Mouse (Mus musculus) hindbrain, embryonic 16.5 days (tissue): ENCODE data around the gene Gchfr. TPM values are rescaled to one million over a fixed set of nuclear protein-coding genes. Genes with fewer than 3 reads are reported as not detected.

Experiments
- ATAC-seq: fragments of 200-750 bp; cut with Nextera tagmentation; 2 replicates; pipeline ENCODE4 v1.8.0; 2017; ENCODE audit warnings: moderate TSS enrichment, moderate library complexity
- H3K27ac ChIP-seq: fragments of 300-500 bp; sonication (generic); 2 replicates; pipeline ENCODE4 v1.5.1; 2014; ENCODE audit warnings: low read depth, mild to moderate bottlenecking, control low read depth, low read length, moderate library complexity
- H3K27me3 ChIP-seq: fragments of 300-500 bp; sonication (generic); replicated peaks from 2 replicates; pipeline ENCODE4 v1.6.1; 2014; ENCODE audit warnings: low read length; ENCODE audit not compliant: control insufficient read depth, insufficient read depth
- H3K36me3 ChIP-seq: fragments of 300-500 bp; sonication (generic); 2 replicates; pipeline ENCODE4 v1.6.1; 2014; ENCODE audit warnings: mild to moderate bottlenecking, low read length, moderate library complexity, mixed read lengths; ENCODE audit not compliant: control insufficient read depth, insufficient read depth
- H3K4me1 ChIP-seq: fragments of 300-500 bp; sonication (generic); 2 replicates; pipeline ENCODE4 v1.6.1; 2014; ENCODE audit warnings: low read depth, low read length; ENCODE audit not compliant: control insufficient read depth, insufficient read depth
- H3K4me2 ChIP-seq: fragments of 300-500 bp; sonication (generic); 2 replicates; pipeline ENCODE4 v1.6.1; 2014; ENCODE audit warnings: mild to moderate bottlenecking, low read length, control low read depth, moderate library complexity
- H3K4me3 ChIP-seq: fragments of 300-500 bp; sonication (generic); 2 replicates; pipeline ENCODE4 v1.5.1; 2014; ENCODE audit warnings: mild to moderate bottlenecking, low read length, control low read depth, moderate library complexity
- H3K9ac ChIP-seq: fragments of 300-500 bp; sonication (generic); 2 replicates; pipeline ENCODE4 v1.6.1; 2014; ENCODE audit warnings: low read depth, mild to moderate bottlenecking, control low read depth, low read length, moderate library complexity
- H3K9me3 ChIP-seq: fragments of 300-500 bp; sonication (generic); 2 replicates; pipeline ENCODE4 v1.6.1; 2014; ENCODE audit warnings: mild to moderate bottlenecking, low read length, moderate library complexity; ENCODE audit not compliant: control insufficient read depth
- WGBS: fragments of 180-500 bp; shearing (Covaris S2); extraction: QIAGEN DNeasy Blood & Tissue Kit; methylation state at CpG from one replicate; pipeline ENCODE4 v1.1.7; 2014; 5-methylcytosine and 5-hydroxymethylcytosine counted together
- polyA plus RNA-seq: library from polyadenylated mRNA; unstranded; fragments of >200 nt; fragmentation: Nextera tagmentation; extraction: Ambion mirVana; gene quantifications from 2 replicates; pipeline ENCODE4 v1.2.1, GENCODE M21; 2015

The Gchfr gene
- polyA plus RNA-seq, 1 experiment from 2014 or later: 16.2 TPM

DNA sequence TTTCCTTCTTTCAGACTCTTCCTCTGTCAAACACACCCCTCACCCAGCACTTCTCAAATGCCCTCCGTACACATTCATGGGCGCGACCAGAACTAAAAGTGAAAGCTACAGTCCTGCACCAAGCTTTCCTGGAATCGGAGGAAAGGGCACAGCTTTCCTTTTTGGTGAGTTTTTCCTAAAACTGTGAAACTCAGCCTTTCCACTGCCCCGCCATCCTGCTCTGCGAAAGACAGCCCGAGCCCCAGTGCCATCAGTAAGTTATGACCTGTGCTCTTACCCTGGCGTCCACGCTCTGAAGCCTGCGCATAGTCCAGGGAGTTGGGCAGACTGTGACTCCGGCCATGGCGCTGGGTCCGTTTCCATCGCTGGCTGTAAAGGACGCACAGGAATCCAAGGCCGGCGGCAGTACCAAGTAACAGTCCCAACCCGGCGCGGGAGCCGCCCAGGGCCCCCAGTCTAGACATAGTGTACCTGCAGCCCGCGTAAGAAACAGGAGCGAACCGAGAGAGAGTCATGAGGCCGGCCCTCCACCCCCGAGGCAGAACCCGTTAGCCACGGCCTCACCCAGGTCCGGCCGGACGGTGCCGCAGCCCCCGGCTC lies 11.4 kb upstream of the Gchfr start:
- peaks cover 18% of the 10 kb centered on the region for H3K4me1 ChIP-seq
- peak; percentile 31 for ATAC-seq
- H3K9me3 ChIP-seq: no peaks in the 10 kb centered on the region
- no peaks in the 10 kb centered on the region for H3K27me3 ChIP-seq
- WGBS: 8% methylated on average over 32 of the region's 34 CpGs
- peak overlapping the region; percentile 77 for H3K4me2 ChIP-seq
- H3K27ac ChIP-seq: peak overlapping the region; percentile 82
- peak overlapping the region; percentile 98 for H3K9ac ChIP-seq
- peaks cover 22% of the 10 kb centered on the region for H3K36me3 ChIP-seq
- peak overlapping the region; percentile 96 for H3K4me3 ChIP-seq

- Histone ChIP-seq H3K4me2 (peak within 1 kb of the TSS; percentile 77), H3K9me3 (no peaks in the 10 kb centered on the region), H3K27me3 (no peaks in the 10 kb centered on the region), H3K4me1 (peaks cover 18% of the 10 kb centered on the region), H3K36me3 (peaks cover 15% of the 10 kb centered on the region), H3K4me3 (peak within 1 kb of the TSS; percentile 96), H3K27ac (peak within 1 kb of the TSS; percentile 82), H3K9ac (peak within 1 kb of the TSS; percentile 98)
- peak; percentile 93 for ATAC-seq
- WGBS: under 1% methylated on average over 51 of the region's 57 CpGs
Measured at GRCm38 (mm10) chr2:119156681-119157572, 10.6 kb upstream of the Gchfr start, which contains the start of gene Rmdn3. TSS of gene Rmdn3 (minus strand) at chr2:119157034.

GRCm38 (mm10) chr2:119157836-119158235 lies 9.7 kb upstream of the Gchfr start:
- Histone ChIP-seq H3K27ac (no peak overlapping the region; the same call in 1 of the 2 replicates), H3K4me3 (no peak overlapping the region), H3K9ac (no peak overlapping the region), H3K36me3 (peaks cover 9% of the 10 kb centered on the region), H3K4me2 (no peak overlapping the region; the same call in 1 of the 2 replicates), H3K4me1 (peaks cover 18% of the 10 kb centered on the region), H3K9me3 (no peaks in the 10 kb centered on the region), H3K27me3 (no peaks in the 10 kb centered on the region)
- no peak for ATAC-seq

- no peak overlapping the region for H3K9ac ChIP-seq
- H3K4me1 ChIP-seq: peaks cover 4% of the 10 kb centered on the region; the same call in 1 of the 2 replicates
- H3K27ac ChIP-seq: no peak overlapping the region
- WGBS: 33% methylated on average over 2 of the region's 2 CpGs
- no peak for ATAC-seq
- H3K9me3 ChIP-seq: no peaks in the 10 kb centered on the region
- H3K27me3 ChIP-seq: peaks cover 4% of the 10 kb centered on the region; the same call in 1 of the 2 replicates
- no peak overlapping the region for H3K4me3 ChIP-seq
- no peaks in the 10 kb centered on the region for H3K36me3 ChIP-seq
- H3K4me2 ChIP-seq: no peak overlapping the region
Measured at GRCm38 (mm10) chr2:119161247-119161646, 6.3 kb upstream of the Gchfr start.

DNA sequence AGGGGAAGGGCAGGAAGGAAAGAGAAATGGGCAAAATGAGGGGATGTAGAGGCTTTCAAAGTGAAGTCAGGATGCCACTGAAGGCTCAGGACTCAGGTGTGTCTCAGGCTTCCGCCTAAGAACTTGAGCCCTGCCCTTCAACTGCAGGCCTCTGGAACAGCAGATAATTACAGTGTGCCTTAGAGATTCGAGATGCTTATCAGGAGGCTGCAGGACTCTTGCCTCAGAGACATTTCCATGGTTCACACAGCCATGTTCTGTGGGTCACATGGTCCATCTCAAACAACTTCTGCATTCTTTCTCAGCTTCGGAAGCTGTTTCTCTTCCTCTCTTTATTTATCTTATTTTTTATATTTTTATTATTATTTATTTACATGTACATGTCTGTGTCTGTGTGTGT lies 4.4 kb upstream of the Gchfr start:
- Histone ChIP-seq H3K27ac (no peak overlapping the region), H3K4me1 (peaks cover 8% of the 10 kb centered on the region), H3K27me3 (peaks cover 4% of the 10 kb centered on the region), H3K9ac (no peak overlapping the region), H3K4me3 (no peak overlapping the region), H3K36me3 (no peaks in the 10 kb centered on the region), H3K4me2 (no peak overlapping the region), H3K9me3 (no peaks in the 10 kb centered on the region)
- WGBS: 60% methylated on average over 3 of the region's 3 CpGs
- no peak for ATAC-seq

DNA sequence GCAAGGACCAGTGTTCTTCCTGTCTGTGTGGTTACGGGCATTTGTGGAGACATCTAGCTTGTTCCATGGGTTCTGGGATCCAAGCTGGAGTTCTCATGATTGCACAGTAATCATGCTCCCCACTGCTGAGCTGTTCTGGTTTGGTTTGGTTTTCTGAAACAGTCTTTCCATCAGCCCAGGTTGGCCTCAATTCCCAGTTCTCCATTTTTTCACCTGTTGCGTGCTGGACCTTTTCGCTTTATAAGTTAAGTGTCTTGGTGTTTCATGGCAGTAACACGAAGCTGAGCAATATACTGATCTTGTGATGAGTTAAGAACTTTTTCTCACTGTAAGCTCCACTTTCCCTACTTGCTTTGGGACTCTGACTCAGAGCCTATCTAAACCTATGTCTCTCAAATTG lies 3.6 kb upstream of the Gchfr start:
- WGBS: 90% methylated on average over 4 of the region's 4 CpGs
- Histone ChIP-seq H3K4me1 (peaks cover 8% of the 10 kb centered on the region), H3K36me3 (no peaks in the 10 kb centered on the region), H3K4me2 (no peak overlapping the region), H3K27ac (no peak overlapping the region), H3K4me3 (no peak overlapping the region), H3K27me3 (peaks cover 4% of the 10 kb centered on the region), H3K9ac (no peak overlapping the region), H3K9me3 (no peaks in the 10 kb centered on the region)
- ATAC-seq: no peak

DNA sequence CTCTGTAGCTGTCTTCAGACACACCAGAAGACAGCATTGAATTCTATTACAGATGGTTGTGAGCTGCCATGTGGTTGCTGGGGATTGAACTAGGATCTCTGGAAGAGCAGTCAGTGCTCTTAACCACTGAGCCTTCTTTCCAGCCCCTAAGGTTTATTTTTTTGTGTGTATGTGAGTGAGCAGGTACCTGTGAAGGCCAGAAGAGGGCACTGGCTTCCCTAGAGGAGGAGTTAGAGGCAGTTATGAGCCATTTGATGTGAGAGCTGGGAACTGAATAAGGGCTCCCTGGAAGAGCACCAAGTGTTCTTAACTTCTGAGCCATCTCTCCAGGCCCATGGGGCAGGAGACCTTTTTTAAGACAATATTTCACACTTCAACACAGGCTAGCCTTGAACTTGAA lies 2.2 kb upstream of the Gchfr start:
- H3K9ac ChIP-seq: no peak overlapping the region
- no peaks in the 10 kb centered on the region for H3K9me3 ChIP-seq
- H3K4me2 ChIP-seq: no peak overlapping the region
- no peak for ATAC-seq
- H3K27ac ChIP-seq: no peak overlapping the region
- H3K4me1 ChIP-seq: peaks cover 8% of the 10 kb centered on the region
- no peak overlapping the region for H3K4me3 ChIP-seq
- no peaks in the 10 kb centered on the region for H3K36me3 ChIP-seq
- H3K27me3 ChIP-seq: peaks cover 4% of the 10 kb centered on the region

- peak; percentile 38; the same call in 1 of the 2 replicates for ATAC-seq
- no peak overlapping the region for H3K27ac ChIP-seq
- WGBS: 1% methylated on average over 26 of the region's 26 CpGs
- H3K9me3 ChIP-seq: no peaks in the 10 kb centered on the region
- no peaks in the 10 kb centered on the region for H3K36me3 ChIP-seq
- H3K4me3 ChIP-seq: peak overlapping the region; percentile 57
- peak overlapping the region; percentile 39 for H3K9ac ChIP-seq
- H3K4me1 ChIP-seq: peaks cover 12% of the 10 kb centered on the region
- peak overlapping the region; percentile 98 for H3K4me2 ChIP-seq
- peaks cover 4% of the 10 kb centered on the region for H3K27me3 ChIP-seq
Measured at GRCm38 (mm10) chr2:119167866-119168256, 288 bp downstream of the Gchfr start.

GRCm38 (mm10) chr2:119170282-119170681 lies 2.7 kb downstream of the Gchfr start:
- H3K9me3 ChIP-seq: no peaks in the 10 kb centered on the region
- WGBS: 84% methylated on average over 2 of the region's 2 CpGs
- H3K4me2 ChIP-seq: no peak overlapping the region
- H3K36me3 ChIP-seq: no peaks in the 10 kb centered on the region
- H3K4me1 ChIP-seq: peaks cover 27% of the 10 kb centered on the region
- no peak overlapping the region for H3K27ac ChIP-seq
- H3K4me3 ChIP-seq: no peak overlapping the region
- ATAC-seq: no peak
- no peak overlapping the region for H3K9ac ChIP-seq
- no peaks in the 10 kb centered on the region; the same call in none of the 2 replicates for H3K27me3 ChIP-seq
